Mouse (Mus musculus) spleen, adult 10 weeks (tissue): ENCODE measurements around the gene Psmd12. TPM values are rescaled to one million over a fixed set of nuclear protein-coding genes. Genes with fewer than 3 reads are reported as not detected.

ENCODE experiments used
- polyA plus RNA-seq: library from polyadenylated mRNA; stranded (reverse); fragments of 350-450 nt; fragmentation: Illumina TruSeq; extraction: RNeasy Lipid Tissue Mini Kit (QIAGEN cat#74804); gene quantifications from one replicate; pipeline ENCODE4 v1.2.3, GENCODE M21; 2015; ENCODE audit warnings: low replicate concordance; ENCODE audit not compliant: insufficient read depth

Gene Psmd12
- 99.6 TPM for polyA plus RNA-seq

DNA sequence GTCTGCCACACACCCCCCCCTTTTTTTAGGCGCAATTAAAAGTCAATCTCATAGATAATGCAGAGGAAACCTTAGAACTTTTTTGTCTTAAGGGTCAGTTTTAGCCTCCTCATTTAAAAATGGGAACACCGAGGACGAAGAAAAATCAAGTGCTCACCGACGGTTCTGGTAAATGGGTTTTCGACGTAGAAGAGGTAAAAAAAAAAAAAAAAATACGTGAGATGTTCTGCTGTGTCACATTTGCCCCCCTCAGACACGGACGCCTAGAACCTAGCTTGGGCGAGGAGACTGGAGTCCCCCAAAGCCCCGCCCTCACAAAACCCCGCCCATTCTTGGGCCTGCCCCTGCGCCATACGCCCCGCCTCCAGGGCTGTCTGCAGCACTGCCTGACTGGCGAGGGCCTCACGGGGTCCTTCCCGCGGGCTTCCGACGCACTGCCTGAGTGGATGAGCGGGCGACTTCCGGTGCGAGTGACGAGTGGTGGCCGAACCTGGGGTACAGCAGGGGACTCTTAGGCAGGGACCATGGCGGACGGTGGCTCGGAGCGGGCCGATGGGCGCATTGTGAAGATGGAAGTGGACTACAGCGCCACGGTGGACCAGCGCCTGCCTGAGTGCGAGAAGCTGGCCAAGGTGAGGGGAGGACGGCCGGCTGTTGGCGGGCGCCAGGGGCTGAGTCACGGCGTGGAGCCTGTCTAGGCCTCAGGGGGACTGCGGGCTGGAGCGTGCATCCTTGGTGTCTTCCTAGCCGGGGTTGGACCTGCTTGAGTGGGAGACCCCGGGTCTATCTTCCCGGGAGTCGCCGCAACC is at the start of gene Psmd12:
Gene Psmd12, plus strand, starts transcription at position 432 of the 809 bp plus-strand sequence.

DNA sequence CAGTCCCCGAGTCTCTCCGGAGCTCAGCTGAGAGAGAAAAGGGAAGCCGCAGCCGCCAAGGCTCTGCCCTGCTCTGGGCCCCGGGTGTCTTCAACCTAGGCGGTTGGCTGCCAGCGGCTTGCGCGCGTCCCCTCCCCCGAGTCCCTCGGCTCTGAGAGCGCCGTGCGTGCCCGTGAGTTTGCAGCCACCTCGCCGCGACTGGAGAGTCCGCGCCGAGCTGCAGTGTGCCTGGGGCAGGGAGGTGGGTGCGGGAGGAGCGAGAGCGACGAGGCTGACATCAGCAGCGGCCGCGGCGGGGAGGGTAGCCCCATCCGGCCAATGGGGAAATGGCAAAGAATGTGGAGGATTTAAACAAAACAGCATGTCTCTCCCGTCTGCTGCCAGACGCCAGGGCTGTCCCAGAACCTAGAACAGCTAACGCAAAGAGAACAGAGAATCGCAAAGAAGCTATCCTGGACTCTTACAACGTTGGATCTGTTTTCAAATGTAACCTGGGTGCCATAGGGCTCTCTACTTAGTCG is 8.7 kb upstream of the Psmd12 start, which contains the start of gene Pitpnc1:
Gene Pitpnc1, minus strand, starts transcription at position 179 of the 521 bp plus-strand sequence.

DNA sequence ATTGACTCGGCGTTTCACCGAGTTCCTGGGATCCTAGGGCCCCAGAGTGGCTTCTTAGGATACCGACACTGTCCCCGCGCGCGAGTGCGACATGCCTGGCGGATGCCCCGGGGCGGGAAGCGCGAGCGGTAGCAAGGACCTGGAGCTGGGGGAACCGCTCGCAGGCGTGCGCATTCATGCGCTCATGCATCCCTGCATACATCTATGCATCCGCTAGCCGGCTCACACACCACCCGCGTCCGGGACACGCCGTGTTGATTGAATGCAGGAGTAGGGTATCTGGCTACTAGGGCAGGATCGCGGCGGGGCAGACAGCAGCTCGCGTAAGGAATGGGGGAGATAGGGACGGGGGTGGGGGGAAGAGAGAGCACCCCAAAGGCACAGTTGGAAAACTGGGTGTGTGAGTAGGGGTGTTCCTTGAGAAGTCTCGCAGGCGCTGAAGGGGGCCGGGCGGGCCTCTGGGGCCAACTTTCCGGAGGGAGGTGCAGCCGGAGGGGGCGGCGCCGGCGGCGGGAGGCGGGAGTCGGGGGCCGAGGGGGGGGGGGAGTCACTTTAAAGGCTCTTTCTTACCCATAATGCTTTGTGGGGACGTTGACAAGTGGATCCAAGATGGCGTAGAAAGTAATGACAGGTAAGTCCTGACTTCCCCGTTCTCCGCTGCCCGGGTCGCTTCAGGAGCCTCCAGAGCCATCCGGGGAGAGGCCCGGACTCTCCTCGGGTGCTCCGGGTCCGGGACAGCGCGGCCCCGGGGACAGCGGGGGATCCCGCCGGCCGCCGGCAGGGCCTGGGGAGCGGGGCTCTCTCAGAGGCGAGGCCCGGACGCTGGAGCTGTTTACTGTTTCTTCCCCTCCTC is 68.3 kb downstream of the Psmd12 start, which contains the start of gene Helz:
Gene Helz, plus strand, starts transcription at position 580 of the 853 bp plus-strand sequence.

Other genes starting within 250 kb of the Psmd12 start
- gene Pitpnc1, start 8.8 kb upstream of the Psmd12 start, polyA plus RNA-seq = 33.8 TPM
- 19.8 TPM for gene Helz, start 68.4 kb downstream of the Psmd12 start, polyA plus RNA-seq
- not detected for gene Cacng1, start 237.0 kb downstream of the Psmd12 start, polyA plus RNA-seq